Mouse (Mus musculus) cortical plate, adult 2 months (tissue): ENCODE results near the gene Uba7. TPM values are rescaled to one million over a fixed set of nuclear protein-coding genes. Genes with fewer than 3 reads are reported as not detected.
A peak's percentile ranks its signal among the peaks of the same experiment; 100 is the strongest.
"Not testable (repeated sequence)": the region's sequence is repeated elsewhere in the genome, so short reads cannot be mapped to it uniquely, and the experiment has no call there.

Source experiments
- H3K27ac ChIP-seq: fragments of 200-500 bp; 2 replicates; pipeline ENCODE4 v1.5.1; 2012; ENCODE audit warnings: low read length, control low read depth, inconsistent platforms; ENCODE audit not compliant: insufficient read depth
- H3K4me1 ChIP-seq: fragments of 200-500 bp; 2 replicates; pipeline ENCODE4 v1.6.1; 2011; ENCODE audit warnings: low read length; ENCODE audit not compliant: control insufficient read depth, insufficient read depth
- H3K4me3 ChIP-seq: fragments of 200-500 bp; 2 replicates; pipeline ENCODE4 v1.5.1; 2011; ENCODE audit warnings: mild to moderate bottlenecking, low read length, control low read depth; ENCODE audit not compliant: insufficient read depth
- CTCF ChIP-seq: fragments of 200-500 bp; IDR thresholded peaks from 2 replicates; pipeline ENCODE4 v1.5.1; 2011; ENCODE audit warnings: mild to moderate bottlenecking, control low read depth, low read length; ENCODE audit not compliant: insufficient read depth; ENCODE audit errors: extremely low read depth
- POLR2A ChIP-seq: fragments of 200-500 bp; IDR thresholded peaks from 2 replicates; pipeline ENCODE4 v1.6.1; 2011; ENCODE audit warnings: mild to moderate bottlenecking, low read length, control low read depth; ENCODE audit not compliant: insufficient read depth; ENCODE audit errors: extremely low read depth
- polyA plus RNA-seq: library from polyadenylated mRNA; depleted of rRNA; stranded (reverse); fragments of >200 nt; gene quantifications from 2 replicates; pipeline ENCODE4 v1.2.3, GENCODE M21; 2012; rRNA removed

Gene Uba7
- polyA plus RNA-seq, 1 experiment: 14.9 TPM

- H3K27ac ChIP-seq: no peak overlapping the region
- TF ChIP-seq CTCF: no peak
- H3K4me1 ChIP-seq: peaks cover 9% of the 10 kb centered on the region
- H3K4me3 ChIP-seq: peak overlapping the region; percentile 55
These were observed 28.2 kb downstream of the Uba7 start for GRCm38 (mm10) chr9:108003531-108003890.

- TF ChIP-seq CTCF: no peak
- no peak for TF ChIP-seq POLR2A
- H3K4me1 ChIP-seq: peaks cover 12% of the 10 kb centered on the region
- no peak overlapping the region for H3K27ac ChIP-seq
- no peak overlapping the region for H3K4me3 ChIP-seq
These were observed 32.7 kb downstream of the Uba7 start for GRCm38 (mm10) chr9:108008041-108008440.

GRCm38 (mm10) chr9:108010385-108010784 lies 35.1 kb downstream of the Uba7 start:
- Histone ChIP-seq H3K4me3 (no peak overlapping the region), H3K27ac (no peak overlapping the region)
- no peak for TF ChIP-seq CTCF
- TF ChIP-seq POLR2A: no peak

GRCm38 (mm10) chr9:108013577-108013976 lies 38.3 kb downstream of the Uba7 start:
- H3K4me3 ChIP-seq, H3K4me1 ChIP-seq, H3K27ac ChIP-seq: not testable (repeated sequence)

More at GRCm38 (mm10) chr9:108010385-108010784, 35.1 kb downstream of the Uba7 start:
- peaks cover 8% of the 10 kb centered on the region for H3K4me1 ChIP-seq

- TF ChIP-seq CTCF: no peak
- no peak for TF ChIP-seq POLR2A
- no peak overlapping the region for H3K4me3 ChIP-seq
- H3K4me1 ChIP-seq: peaks cover 10% of the 10 kb centered on the region
- H3K27ac ChIP-seq: no peak overlapping the region
These were observed 41.8 kb downstream of the Uba7 start for GRCm38 (mm10) chr9:108017127-108017526.

GRCm38 (mm10) chr9:108020741-108021140 lies 45.4 kb downstream of the Uba7 start:
- no peak overlapping the region for H3K27ac ChIP-seq
- TF ChIP-seq POLR2A: no peak
- TF ChIP-seq CTCF: no peak
- H3K4me1 ChIP-seq: peaks cover 10% of the 10 kb centered on the region
- no peak overlapping the region for H3K4me3 ChIP-seq

GRCm38 (mm10) chr9:108023216-108023615 lies 47.9 kb downstream of the Uba7 start:
- Histone ChIP-seq H3K27ac (no peak overlapping the region), H3K4me1 (peaks cover 4% of the 10 kb centered on the region), H3K4me3 (no peak overlapping the region)
- TF ChIP-seq POLR2A (no peak), CTCF (no peak)

GRCm38 (mm10) chr9:108026584-108026983 lies 51.3 kb downstream of the Uba7 start:
- H3K4me3 ChIP-seq: no peak overlapping the region
- H3K27ac ChIP-seq: no peak overlapping the region
- TF ChIP-seq CTCF (no peak), POLR2A (no peak)
- peaks cover 2% of the 10 kb centered on the region; the same call in 1 of the 2 replicates for H3K4me1 ChIP-seq

GRCm38 (mm10) chr9:108027867-108028266 lies 52.6 kb downstream of the Uba7 start:
- TF ChIP-seq CTCF (no peak), POLR2A (no peak)
- Histone ChIP-seq H3K4me1 (no peaks in the 10 kb centered on the region), H3K27ac (no peak overlapping the region)

GRCm38 (mm10) chr9:108032126-108032525 lies 56.8 kb downstream of the Uba7 start:
- Histone ChIP-seq H3K4me3 (no peak overlapping the region), H3K4me1 (no peaks in the 10 kb centered on the region), H3K27ac (no peak overlapping the region)
- TF ChIP-seq POLR2A (no peak), CTCF (no peak)

More at GRCm38 (mm10) chr9:108027867-108028266, 52.6 kb downstream of the Uba7 start:
- no peak overlapping the region for H3K4me3 ChIP-seq

Other genes starting within 250 kb of the Uba7 start
- 138 and 156 TPM in 2 replicates for gene Rbm5, start 204.5 kb upstream of the Uba7 start, polyA plus RNA-seq
- gene Rbm6, start 102.3 kb upstream of the Uba7 start, polyA plus RNA-seq: 60.7 and 62.5 TPM in 2 replicates
- gene Mon1a, start 87.4 kb upstream of the Uba7 start, polyA plus RNA-seq: 29.4 and 31.2 TPM in 2 replicates
- gene Mst1r, start 68.6 kb upstream of the Uba7 start, polyA plus RNA-seq: 2.0 and 2.4 TPM in 2 replicates
- gene Actl11, start 47.0 kb upstream of the Uba7 start, polyA plus RNA-seq: not detected in 2 replicates
- 459 and 489 TPM in 2 replicates for gene Camkv, start 39.8 kb upstream of the Uba7 start, polyA plus RNA-seq
- gene Traip, start 25.4 kb upstream of the Uba7 start, polyA plus RNA-seq: 11.1 and 15.7 TPM in 2 replicates
- 0.15 and 0.35 TPM in 2 replicates for gene Gm20661, start 7.6 kb downstream of the Uba7 start, polyA plus RNA-seq
- gene Inka1, start 10.4 kb downstream of the Uba7 start, polyA plus RNA-seq: 4.8 and 7.4 TPM in 2 replicates
- gene Cdhr4, start 17.0 kb downstream of the Uba7 start, polyA plus RNA-seq: 1.9 and 4.2 TPM in 2 replicates
- gene Gm20662, start 20.8 kb downstream of the Uba7 start, polyA plus RNA-seq: 4.5 and 5.6 TPM in 2 replicates
- gene Ip6k1, start 27.0 kb downstream of the Uba7 start, polyA plus RNA-seq: 180 and 186 TPM in 2 replicates
- gene Gmppb, start 73.7 kb downstream of the Uba7 start, polyA plus RNA-seq: 14.4 and 14.5 TPM in 2 replicates
- gene Amigo3, start 77.7 kb downstream of the Uba7 start, polyA plus RNA-seq: 1.6 and 1.7 TPM in 2 replicates
- gene Mst1, start 104.9 kb downstream of the Uba7 start, polyA plus RNA-seq: 0.10 TPM in 1 of 2 replicates, not detected in the other
- 76.2 and 82.3 TPM in 2 replicates for gene Rnf123, start 107.8 kb downstream of the Uba7 start, polyA plus RNA-seq
- 26.1 TPM in 2 replicates for gene Apeh, start 119.1 kb downstream of the Uba7 start, polyA plus RNA-seq
- 105 and 106 TPM in 2 replicates for gene Bsn, start 214.9 kb downstream of the Uba7 start, polyA plus RNA-seq